Mouse (Mus musculus) B cell, adult 62 days (primary cell): ENCODE results near the gene Cebpb. TPM values are rescaled to one million over a fixed set of nuclear protein-coding genes. Genes with fewer than 3 reads are reported as not detected.

Experiments
- total RNA-seq: library from RNA; stranded (reverse); gene quantifications from 4 replicates; pipeline ENCODE4 v1.2.4, GENCODE M21; 2023

Gene Cebpb
- total RNA-seq: 100 to 111 TPM (median 104 TPM) in 4 replicates

GRCm38 (mm10) chr2:167688498-167689451 is at the start of gene Cebpb:
Gene Cebpb, plus strand, starts transcription at chr2:167688915.

GRCm38 (mm10) chr2:167661270-167662203 is 27.2 kb upstream of the Cebpb start, which contains the start of gene Gm20431:
Gene Gm20431, minus strand, starts transcription at chr2:167661496.

GRCm38 (mm10) chr2:167689501-167690218 is 945 bp downstream of the Cebpb start, which contains the start of gene Tmem189:
Gene Tmem189, minus strand, starts transcription at chr2:167689822.

Other genes with a start within 250 kb of the Cebpb start
- gene Rnf114, start 196.3 kb upstream of the Cebpb start, total RNA-seq: 91.4 to 97.3 TPM (median 93.4 TPM) in 4 replicates
- gene Spata2, start 196.0 kb upstream of the Cebpb start, total RNA-seq: 45.4 to 54.7 TPM (median 53.3 TPM) in 4 replicates
- gene Snai1, start 150.7 kb upstream of the Cebpb start, total RNA-seq: 3.4 to 5.4 TPM (median 3.7 TPM) in 4 replicates
- gene Ube2v1, start 56.8 kb upstream of the Cebpb start, total RNA-seq: 137 to 171 TPM (median 149 TPM) in 4 replicates
- 23.3 to 28.7 TPM (median 25.9 TPM) in 4 replicates for gene Gm20431, start 27.4 kb upstream of the Cebpb start, total RNA-seq
- 74.0 to 89.5 TPM (median 84.6 TPM) in 4 replicates for gene Tmem189, start 907 bp downstream of the Cebpb start, total RNA-seq
- 139 to 159 TPM (median 150 TPM) in 4 replicates for gene Ptpn1, start 243.1 kb downstream of the Cebpb start, total RNA-seq